Comparison of ENCODE assay signal across 8 mouse cellular contexts in the genomic region with DNA sequence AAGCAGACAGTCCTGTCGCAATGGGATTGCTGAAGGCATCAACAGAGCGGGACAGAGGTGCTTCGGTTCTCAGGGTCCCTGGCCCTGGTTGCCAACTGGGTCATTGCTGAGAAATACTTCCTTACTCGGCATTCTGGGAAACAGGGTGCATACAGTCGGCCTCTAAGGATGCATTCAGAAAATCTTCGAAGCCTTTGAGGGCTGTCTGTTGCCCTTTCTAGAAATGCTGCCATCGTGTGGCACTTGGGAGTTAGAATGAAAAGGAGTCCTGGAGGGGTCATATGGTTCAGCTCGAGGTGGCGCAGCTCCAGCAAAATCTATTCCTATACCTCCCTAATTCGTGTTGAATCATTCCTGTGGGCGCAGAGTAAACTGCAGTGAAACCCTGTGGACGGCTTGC. TPM values are rescaled to one million over a fixed set of nuclear protein-coding genes. Genes with fewer than 3 reads are reported as not detected.
DNase-seq lines count a peak whose midpoint lies in the region; ATAC-seq and TF ChIP-seq lines count a peak whose summit lies in the region.

No protein-coding gene starts in this region.

- H3K4me3 ChIP-seq in layer of hippocampus, adult 2 months, result no peak overlapping the region
- no peak overlapping the region for H3K4me3 ChIP-seq in embryonic facial prominence, embryonic 11.5 days (ENCODE audit: low read depth, low read length)
- H3K4me3 ChIP-seq in left cerebral cortex, adult 2 months, result no peak overlapping the region
- H3K4me3 ChIP-seq in thymus, adult 2 months (ENCODE audit: control insufficient read depth, insufficient read depth, low read length), result no peak overlapping the region
- no peak overlapping the region for H3K4me3 ChIP-seq in hindbrain, embryonic 12.5 days

- H3K4me1 ChIP-seq in embryonic facial prominence, embryonic 11.5 days (ENCODE audit: control insufficient read depth, insufficient read depth, low read length), result no peaks in the 10 kb centered on the region
- H3K4me1 ChIP-seq in thymus, adult 2 months (replicated peaks; ENCODE audit: control insufficient read depth, insufficient read depth, low read length), result no peaks in the 10 kb centered on the region
- H3K4me1 ChIP-seq in hindbrain, embryonic 12.5 days, result no peaks in the 10 kb centered on the region

- peak; percentile 64 for ATAC-seq in Patski
- ATAC-seq in embryonic facial prominence, embryonic 11.5 days (replicated peaks; ENCODE audit: insufficient number of reproducible peaks, low FRiP score, low TSS enrichment, low read depth), result no peak
- ATAC-seq in hindbrain, embryonic 12.5 days (ENCODE audit: low FRiP score), result no peak

- H3K27me3 ChIP-seq in Patski, result no peaks in the 10 kb centered on the region
- H3K27me3 ChIP-seq in embryonic facial prominence, embryonic 11.5 days (ENCODE audit: control insufficient read depth, insufficient read depth, low read length), result no peaks in the 10 kb centered on the region
- no peaks in the 10 kb centered on the region; the same call in 1 of the 2 replicates for H3K27me3 ChIP-seq in thymus, adult 2 months (ENCODE audit: control insufficient read depth, insufficient read depth, low read length)
- H3K27me3 ChIP-seq in hindbrain, embryonic 12.5 days, result peaks cover 4% of the 10 kb centered on the region; the same call in 1 of the 2 replicates

- no peak overlapping the region for H3K9ac ChIP-seq in embryonic facial prominence, embryonic 11.5 days (replicated peaks; ENCODE audit: low read length)
- no peak overlapping the region for H3K9ac ChIP-seq in hindbrain, embryonic 12.5 days

- peak; percentile 73 for TF ChIP-seq CTCF in layer of hippocampus, adult 2 months (conservative IDR thresholded peaks at IDR 0.05)
- TF ChIP-seq CTCF in Patski (IDR thresholded peaks at IDR 0.05), result peak; percentile 77
- peak; percentile 55 for TF ChIP-seq CTCF in left cerebral cortex, adult 2 months (IDR thresholded peaks at IDR 0.05)
- no peak for TF ChIP-seq CTCF in thymus, adult 2 months (IDR thresholded peaks at IDR 0.05; ENCODE audit: borderline replicate concordance, control insufficient read depth, extremely low read depth, insufficient read depth, low read length, poor library complexity)

- peak in 1 of 2 experiments; percentile 3 for DNase-seq in layer of hippocampus, adult 2 months (ENCODE audit: low spot score in 2 of 2)
- no peak for DNase-seq in layer of hippocampus, adult 9-11 months
- DNase-seq in Patski (ENCODE audit: low read depth, low spot score), result no peak
- DNase-seq in embryonic facial prominence, embryonic 11.5 days (ENCODE audit: low spot score), result peak; percentile 34
- peak; percentile 16 to 18 for DNase-seq in left cerebral cortex, adult 2 months (ENCODE audit: extremely low spot score in 1 of 2, low spot score in 2 of 2)
- peak; percentile 40 for DNase-seq in retina, postnatal 1 day
- DNase-seq in thymus, adult 2 months, result no peak

- H3K36me3 ChIP-seq in embryonic facial prominence, embryonic 11.5 days (replicated peaks; ENCODE audit: control insufficient read depth, insufficient read depth, low read depth, low read length), result no peaks in the 10 kb centered on the region
- H3K36me3 ChIP-seq in thymus, adult 2 months (ENCODE audit: control insufficient read depth, insufficient read depth, low read length), result no peaks in the 10 kb centered on the region
- H3K36me3 ChIP-seq in hindbrain, embryonic 12.5 days, result no peaks in the 10 kb centered on the region

- intact Hi-C loops in left cerebral cortex, adult 2 months (cut with DNase I), result loop anchor here (1.0 to 5.0 kb wide), 2 partner anchors 90 to 216 kb away; no protein-coding TSS in a partner anchor

- H3K4me2 ChIP-seq in embryonic facial prominence, embryonic 11.5 days (ENCODE audit: low read depth, low read length), result no peak overlapping the region
- no peak overlapping the region for H3K4me2 ChIP-seq in hindbrain, embryonic 12.5 days (replicated peaks)

- CTCF ChIA-PET in Patski (lab: Charles Lee), result interaction anchor here (1.1 to 6.6 kb wide), 6 partner anchors 9 to 90 kb away, joined by 3 to 115 read pairs (median 4); no protein-coding TSS in a partner anchor

- in situ Hi-C loops in Patski (cut with MboI; ENCODE audit: low pct_unique_long_range_greater_than_20kb), result no loop called here

- H3K27ac ChIP-seq in layer of hippocampus, adult 2 months, result no peak overlapping the region
- no peak overlapping the region for H3K27ac ChIP-seq in embryonic facial prominence, embryonic 11.5 days (replicated peaks; ENCODE audit: low read depth, low read length)
- no peak overlapping the region for H3K27ac ChIP-seq in left cerebral cortex, adult 2 months
- H3K27ac ChIP-seq in thymus, adult 2 months (ENCODE audit: control insufficient read depth, insufficient read depth, low read length), result no peak overlapping the region
- H3K27ac ChIP-seq in hindbrain, embryonic 12.5 days, result no peak overlapping the region

- TF ChIP-seq POLR2A in thymus, adult 2 months (IDR thresholded peaks at IDR 0.05; ENCODE audit: control insufficient read depth, extremely low read depth, insufficient read depth, low read length, poor library complexity), result no peak

- 37% methylated on average over 12 of the region's 12 CpGs for WGBS in embryonic facial prominence, embryonic 11.5 days
- WGBS in thymus, adult 2 months, result 37% methylated on average over 12 of the region's 12 CpGs
- 43% methylated on average over 12 of the region's 12 CpGs for WGBS in hindbrain, embryonic 12.5 days

- POLR2A ChIA-PET in Patski (lab: Charles Lee), result interaction anchor here (1.6 to 6.0 kb wide), 2 partner anchors 13 to 37 kb away, joined by 4 to 27 read pairs; no protein-coding TSS in a partner anchor

- no peaks in the 10 kb centered on the region for H3K9me3 ChIP-seq in embryonic facial prominence, embryonic 11.5 days (replicated peaks; ENCODE audit: control insufficient read depth, low read length)
- H3K9me3 ChIP-seq in hindbrain, embryonic 12.5 days (replicated peaks), result no peaks in the 10 kb centered on the region

RNA-seq across cellular contexts. Expression of gene Spp1, which starts 2.0 kb away (rescaled TPM):
- 1 to 10 TPM; 3.7 to 3.8 TPM for total RNA-seq in layer of hippocampus, adult 2 months (2021)
- 39,380 TPM for polyA plus RNA-seq in Patski (2021)
- polyA plus RNA-seq in embryonic facial prominence, embryonic 11.5 days (2014; fragmentation: Nextera tagmentation; extraction: Ambion mirVana), result 10.3 and 13.5 TPM in 2 replicates
- 10 to 100 TPM; 10.1 to 12.9 TPM for total RNA-seq in left cerebral cortex, adult 2 months (2021)
- 3.2 and 5.1 TPM in 2 replicates for polyA plus RNA-seq in thymus, adult 2 months (2012; rRNA removed)
- polyA plus RNA-seq in hindbrain, embryonic 12.5 days (2016; fragmentation: Nextera tagmentation; extraction: Ambion mirVana), result 34.9 and 36.0 TPM in 2 replicates

RNA-seq across cellular contexts. Expression of gene Pkd2, which starts 26.4 kb away (rescaled TPM):
- 10 to 100 TPM; 33.2 to 38.8 TPM for total RNA-seq in layer of hippocampus, adult 2 months (2021)
- polyA plus RNA-seq in Patski (2021), result 123 TPM
- 18.1 and 18.7 TPM in 2 replicates for polyA plus RNA-seq in embryonic facial prominence, embryonic 11.5 days (2014; fragmentation: Nextera tagmentation; extraction: Ambion mirVana)
- 10 to 100 TPM; 26.9 to 29.6 TPM for total RNA-seq in left cerebral cortex, adult 2 months (2021)
- 4.2 and 4.3 TPM in 2 replicates for polyA plus RNA-seq in thymus, adult 2 months (2012; rRNA removed)
- 21.8 and 24.1 TPM in 2 replicates for polyA plus RNA-seq in hindbrain, embryonic 12.5 days (2016; fragmentation: Nextera tagmentation; extraction: Ambion mirVana)

Comparison
In these comparisons a context has a peak if more than half of its experiments do, and no peak if none do; other contexts are left out.
1. DNase-seq: peak in embryonic facial prominence, embryonic 11.5 days (single experiment), left cerebral cortex, adult 2 months (2 of 2) and retina, postnatal 1 day (single experiment); none in layer of hippocampus, adult 9-11 months (single experiment), Patski (single experiment) and thymus, adult 2 months (single experiment).
2. RNA of gene Spp1, which starts 2.0 kb away (polyA plus RNA-seq): 39,380 TPM in Patski (single experiment); 34.9 to 36.0 TPM in hindbrain, embryonic 12.5 days, 10.3 to 13.5 TPM in embryonic facial prominence, embryonic 11.5 days and 3.2 to 5.1 TPM in thymus, adult 2 months; every median in the first group is over 1,000 times any median in the second.